In genomic region chr9:80386492-80386891, GRCm38 (mm10) we compare ENCODE assay signal across 8 mouse cellular contexts.
DNase-seq lines count a peak whose midpoint lies in the region; ATAC-seq lines count a peak whose summit lies in the region.

No protein-coding gene starts in this region.

- DNase-seq in neural tube, embryonic 10.5 days (ENCODE audit: extremely low spot score, low spot score), result no peak
- DNase-seq in embryo, embryonic 9.5 days (ENCODE audit: extremely low spot score), result peak; percentile 42
- peak; percentile 3 for DNase-seq in naive thymus-derived CD4-positive, alpha-beta T cell, adult 2 months (ENCODE audit: low read depth)
- DNase-seq in layer of hippocampus, postnatal 10 days (ENCODE audit: low spot score in 2 of 2), result no peak
- no peak for DNase-seq in spleen, postnatal 14 days (ENCODE audit: low spot score in 2 of 2)

- no peaks in the 10 kb centered on the region for H3K36me3 ChIP-seq in intestine, embryonic 15.5 days
- no peaks in the 10 kb centered on the region for H3K36me3 ChIP-seq in intestine, embryonic 16.5 days (ENCODE audit: control insufficient read depth, insufficient read depth, low read length)
- no peaks in the 10 kb centered on the region for H3K36me3 ChIP-seq in neural tube, embryonic 14.5 days (ENCODE audit: control insufficient read depth, insufficient read depth, low read length)

- H3K4me1 ChIP-seq in intestine, embryonic 15.5 days (replicated peaks), result no peaks in the 10 kb centered on the region
- no peaks in the 10 kb centered on the region for H3K4me1 ChIP-seq in intestine, embryonic 16.5 days (ENCODE audit: control insufficient read depth, insufficient read depth, low read length)
- H3K4me1 ChIP-seq in neural tube, embryonic 14.5 days (ENCODE audit: control insufficient read depth, insufficient read depth, low read length), result no peaks in the 10 kb centered on the region

- peak; percentile 55; the same call in 1 of the 2 replicates for ATAC-seq in intestine, embryonic 15.5 days
- ATAC-seq in intestine, embryonic 16.5 days, result no peak
- ATAC-seq in neural tube, embryonic 14.5 days (ENCODE audit: low read depth), result peak; percentile 62; the same call in 1 of the 2 replicates

- H3K9ac ChIP-seq in intestine, embryonic 15.5 days, result no peak overlapping the region
- no peak overlapping the region for H3K9ac ChIP-seq in intestine, embryonic 16.5 days (ENCODE audit: low read depth, low read length)
- H3K9ac ChIP-seq in neural tube, embryonic 14.5 days (replicated peaks; ENCODE audit: low read depth, low read length), result no peak overlapping the region

- H3K27ac ChIP-seq in intestine, embryonic 15.5 days, result no peak overlapping the region
- no peak overlapping the region for H3K27ac ChIP-seq in intestine, embryonic 16.5 days (ENCODE audit: low read length)
- no peak overlapping the region for H3K27ac ChIP-seq in neural tube, embryonic 14.5 days (ENCODE audit: low read depth, low read length)

- no peaks in the 10 kb centered on the region for H3K27me3 ChIP-seq in intestine, embryonic 15.5 days (replicated peaks)
- H3K27me3 ChIP-seq in intestine, embryonic 16.5 days (replicated peaks; ENCODE audit: control insufficient read depth, insufficient read depth, low read length), result no peaks in the 10 kb centered on the region
- no peaks in the 10 kb centered on the region for H3K27me3 ChIP-seq in neural tube, embryonic 14.5 days (ENCODE audit: control insufficient read depth, insufficient read depth, low read length)

- H3K9me3 ChIP-seq in intestine, embryonic 15.5 days, result no peaks in the 10 kb centered on the region
- H3K9me3 ChIP-seq in intestine, embryonic 16.5 days (ENCODE audit: control insufficient read depth, low read length), result no peaks in the 10 kb centered on the region
- H3K9me3 ChIP-seq in neural tube, embryonic 14.5 days (ENCODE audit: control insufficient read depth, low read length), result no peaks in the 10 kb centered on the region

- 22% methylated on average over 5 of the region's 5 CpGs for WGBS in intestine, embryonic 15.5 days
- WGBS in intestine, embryonic 16.5 days, result 19% methylated on average over 5 of the region's 5 CpGs
- WGBS in neural tube, embryonic 14.5 days, result 24% methylated on average over 5 of the region's 5 CpGs

- H3K4me3 ChIP-seq in intestine, embryonic 15.5 days (replicated peaks), result no peak overlapping the region
- H3K4me3 ChIP-seq in intestine, embryonic 16.5 days (ENCODE audit: low read length), result no peak overlapping the region
- H3K4me3 ChIP-seq in neural tube, embryonic 14.5 days (ENCODE audit: low read depth, low read length), result no peak overlapping the region

- no peak overlapping the region for H3K4me2 ChIP-seq in intestine, embryonic 15.5 days (replicated peaks)
- no peak overlapping the region for H3K4me2 ChIP-seq in intestine, embryonic 16.5 days (ENCODE audit: low read depth, low read length)
- no peak overlapping the region for H3K4me2 ChIP-seq in neural tube, embryonic 14.5 days (ENCODE audit: low read depth, low read length)

Comparison
In these comparisons a context has a peak if more than half of its experiments do, and no peak if none do; other contexts are left out.
1. DNase-seq: peak in embryo, embryonic 9.5 days (single experiment) and naive thymus-derived CD4-positive, alpha-beta T cell, adult 2 months (single experiment); none in neural tube, embryonic 10.5 days (single experiment), layer of hippocampus, postnatal 10 days (0 of 2) and spleen, postnatal 14 days (0 of 2).